Mouse (Mus musculus) fat pad, adult 2 months (tissue): Measurements from ENCODE around the gene Trpm4.
"Not testable (repeated sequence)": the region's sequence is repeated elsewhere in the genome, so short reads cannot be mapped to it uniquely, and the experiment has no call there.

ENCODE experiments used
- DNase-seq: peaks from one replicate; pipeline ENCODE4 v3.0.0-alpha.2; 2011; ENCODE audit warnings: low read depth, low spot score; ENCODE audit errors: extremely low read depth

Gene Trpm4

DNA sequence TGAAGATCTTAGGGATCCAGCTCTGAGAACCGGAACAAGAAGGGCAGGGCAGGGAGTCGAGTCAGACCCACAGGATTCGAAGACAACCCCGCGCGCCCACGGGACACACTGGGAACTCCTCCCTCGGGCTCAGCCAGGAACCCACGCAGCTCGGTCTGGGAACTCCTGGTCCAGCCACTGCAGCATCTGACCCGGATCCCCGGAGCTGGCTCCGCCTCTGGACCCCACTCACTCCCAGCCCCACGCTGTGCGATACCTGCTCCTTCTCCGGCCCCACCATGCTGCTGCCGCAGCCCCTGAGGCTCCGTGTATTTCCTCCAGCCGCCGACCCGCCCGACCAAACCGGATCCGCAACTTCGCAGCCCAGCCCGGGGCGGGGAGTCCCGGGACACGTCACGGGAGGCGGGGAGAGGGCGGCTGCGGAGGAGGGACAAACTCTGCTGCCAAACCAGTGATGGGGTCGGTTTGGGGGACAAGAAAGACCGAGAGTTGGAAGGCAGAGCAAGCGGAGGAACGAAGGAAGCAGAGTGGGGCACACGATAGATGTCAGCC, at the start of gene Trpm4:
Trpm4 (minus strand) TSS at position 350 of the 552 bp plus-strand sequence.
- no peak for DNase-seq

DNA sequence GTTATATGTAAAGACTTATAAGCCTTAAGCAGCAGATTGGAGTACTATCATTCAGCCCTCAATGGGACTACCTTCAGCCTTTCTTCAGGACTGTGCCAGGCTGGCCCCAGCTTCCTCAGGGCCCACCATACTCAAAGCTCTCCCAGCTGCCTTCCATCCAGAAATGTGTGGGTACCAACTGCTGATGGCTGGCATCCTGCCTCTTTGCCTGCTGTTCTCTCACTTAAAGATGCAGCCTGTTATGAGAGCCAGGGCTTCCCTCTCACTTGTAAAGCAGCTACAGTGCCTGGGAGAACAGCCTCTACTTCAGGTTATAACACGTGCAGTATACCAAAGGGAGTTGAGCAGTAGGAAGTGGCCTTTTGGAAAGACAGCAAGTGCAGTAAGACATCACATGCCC, 42.5 kb upstream of the Trpm4 start:
- no peak for DNase-seq

DNA sequence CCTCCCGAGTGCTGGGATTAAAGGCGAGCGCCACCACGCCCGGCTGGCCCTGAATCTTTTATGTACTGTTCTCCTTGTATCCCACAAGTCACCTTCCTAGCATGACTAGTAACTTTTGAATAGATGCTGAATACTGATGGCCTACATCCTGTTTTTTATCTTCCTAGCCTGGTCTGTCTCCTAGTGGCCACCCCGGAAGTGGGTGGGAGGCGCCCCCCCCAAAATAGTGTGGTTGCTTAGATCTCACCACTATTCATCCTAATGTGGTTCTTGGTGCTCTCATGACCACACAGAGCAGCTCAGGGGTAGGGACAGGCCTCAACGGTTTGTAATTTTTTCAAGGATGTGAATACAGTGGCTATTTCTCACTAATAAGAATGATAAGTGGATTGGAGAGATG, 41.0 kb upstream of the Trpm4 start:
- no peak for DNase-seq

DNA sequence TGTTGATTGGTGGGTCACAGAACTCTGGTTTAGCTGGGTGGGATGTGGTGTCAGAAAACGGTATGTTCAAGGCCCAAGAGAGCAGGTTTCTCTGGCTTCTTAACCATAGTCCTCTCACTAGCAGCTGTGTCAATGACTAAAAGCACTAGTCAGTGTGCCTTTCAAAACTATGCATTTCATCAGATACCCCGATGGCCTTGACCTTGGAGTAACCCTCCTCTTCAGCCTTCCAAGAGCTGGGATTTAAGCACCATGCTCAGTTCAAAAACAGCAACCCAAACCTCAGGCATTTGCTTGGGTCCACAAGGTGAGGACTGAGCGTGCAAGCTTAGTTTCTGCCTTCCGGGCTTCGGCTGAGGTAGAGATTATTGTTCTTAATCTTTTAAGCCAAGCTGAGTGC, 38.8 kb upstream of the Trpm4 start:
- DNase-seq = no peak

DNA sequence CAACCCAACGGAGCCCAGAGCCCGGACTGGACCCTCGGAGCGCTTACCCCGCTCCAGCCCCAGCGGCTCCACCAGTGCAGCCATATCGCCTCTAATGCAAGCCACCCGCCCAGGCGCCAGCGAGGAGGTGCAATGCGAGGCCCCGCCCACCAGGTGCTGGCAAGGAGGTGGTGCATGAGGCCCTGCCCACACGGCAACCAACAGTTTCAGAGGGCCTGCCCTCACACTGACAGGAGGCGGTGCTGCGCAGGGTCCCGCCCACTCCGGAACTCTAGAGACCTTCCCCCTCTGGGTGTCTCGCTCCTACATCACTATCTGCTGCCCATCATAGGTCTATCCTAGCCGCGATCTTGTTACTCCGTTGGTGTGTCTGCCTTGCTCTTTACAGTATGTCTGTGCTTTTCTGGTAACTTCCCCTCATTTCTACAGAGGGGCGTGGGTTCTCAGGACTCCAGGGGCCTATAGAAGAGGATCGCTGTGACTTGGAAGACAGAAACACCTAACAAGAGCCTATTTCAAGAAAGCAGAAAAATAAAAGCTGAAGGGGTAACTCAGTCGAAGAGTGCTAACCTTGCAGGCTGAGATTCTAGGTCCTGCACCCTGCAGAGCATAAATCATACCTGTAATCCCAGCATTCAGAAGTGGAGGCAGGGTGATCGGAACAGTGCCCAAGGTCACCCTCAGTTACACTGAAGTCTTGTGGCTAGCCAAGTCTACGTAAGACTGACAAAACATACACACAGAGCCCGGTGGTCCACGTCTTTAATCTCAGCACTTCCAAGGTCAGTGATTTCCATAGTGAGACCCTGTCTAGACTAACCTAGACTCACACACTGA, 37.1 kb upstream of the Trpm4 start, which contains the start of gene Lin7b:
Lin7b (minus strand) TSS at position 109 of the 837 bp plus-strand sequence.
- no peak for DNase-seq

DNA sequence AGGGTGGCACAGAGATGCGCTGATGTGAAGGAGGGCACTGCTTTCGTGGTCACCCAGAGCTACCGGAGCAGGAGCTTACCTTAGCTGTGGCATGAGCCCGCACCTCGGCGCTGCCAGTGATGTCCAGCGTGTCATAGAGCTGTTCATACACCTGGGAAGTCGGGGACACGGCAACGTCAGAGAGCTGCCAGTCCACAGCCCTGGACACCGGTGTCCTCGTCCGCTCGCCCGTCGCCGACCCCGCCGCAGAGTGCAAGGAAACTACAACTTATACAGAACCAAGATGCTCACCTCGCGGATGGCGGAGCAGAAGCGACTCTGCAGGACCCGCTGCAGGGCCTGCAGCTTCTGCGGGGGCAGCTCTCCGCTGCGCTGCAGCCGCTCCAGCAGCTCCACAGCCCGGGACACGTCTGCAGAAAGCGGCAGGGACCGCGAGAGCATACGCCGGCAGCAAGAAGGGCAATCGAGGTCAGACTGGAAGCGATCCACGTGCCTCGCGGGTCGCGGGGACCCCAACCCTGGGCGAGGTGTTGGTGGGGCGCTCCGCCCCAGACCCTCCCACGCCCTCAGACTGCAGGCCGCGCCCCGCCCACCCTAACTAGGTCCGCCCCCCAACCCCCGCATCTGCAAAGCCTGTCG, 36.4 kb upstream of the Trpm4 start:
- DNase-seq = no peak

DNA sequence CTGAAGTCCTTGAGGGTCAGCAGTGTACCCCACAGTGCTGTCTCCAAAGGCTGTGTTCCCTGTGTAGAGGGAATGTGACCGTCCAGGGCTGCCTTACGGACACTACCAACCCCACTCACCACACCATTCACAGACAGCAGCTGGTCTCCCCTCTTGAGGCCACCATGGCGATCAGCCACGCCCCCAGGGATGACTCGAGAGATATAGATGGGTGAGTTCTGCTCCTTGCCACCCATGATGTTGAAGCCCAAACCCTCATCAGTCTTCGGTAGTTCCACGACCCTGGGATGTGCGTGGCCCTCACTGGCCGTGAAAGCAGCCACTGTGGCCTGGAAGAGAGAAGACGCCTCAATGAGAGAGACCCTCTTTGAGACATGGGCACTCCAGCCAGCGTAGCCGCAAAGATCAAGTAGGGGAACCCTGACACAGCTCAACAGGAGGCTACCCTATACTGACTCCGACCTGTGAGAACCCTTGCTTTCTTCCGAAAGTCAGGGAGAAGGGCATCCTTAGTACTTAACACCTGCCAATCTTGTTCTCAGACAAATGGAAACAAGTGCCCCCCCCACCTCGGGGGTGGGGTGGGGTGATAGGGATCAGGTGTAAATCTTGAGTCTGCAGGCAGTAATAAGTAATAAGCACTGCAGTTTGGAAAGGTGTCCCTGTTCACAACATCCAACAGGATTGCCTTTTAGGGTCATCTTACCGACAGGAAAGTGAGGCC, 35.6 kb upstream of the Trpm4 start:
- no peak for DNase-seq

DNA sequence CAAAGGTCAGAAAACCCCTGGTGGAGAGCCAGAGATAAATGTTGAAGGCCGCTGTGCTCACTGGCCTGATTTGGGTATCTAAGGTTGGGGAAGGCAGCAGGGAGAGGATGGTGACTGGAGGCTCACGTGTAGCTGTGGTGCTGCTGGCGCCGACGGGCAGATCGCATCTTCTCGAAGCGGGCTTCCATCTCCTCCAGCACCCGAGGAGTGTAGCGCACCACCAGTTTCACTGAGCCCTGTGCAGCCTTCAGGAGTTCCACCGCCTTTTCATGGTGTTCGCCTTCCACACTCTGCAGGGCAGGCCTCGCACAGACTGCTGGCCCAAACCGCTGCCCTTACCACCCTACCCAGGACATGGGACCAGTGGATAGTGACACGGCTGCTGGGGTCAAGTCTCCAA, 34.6 kb upstream of the Trpm4 start:
- no peak for DNase-seq

DNA sequence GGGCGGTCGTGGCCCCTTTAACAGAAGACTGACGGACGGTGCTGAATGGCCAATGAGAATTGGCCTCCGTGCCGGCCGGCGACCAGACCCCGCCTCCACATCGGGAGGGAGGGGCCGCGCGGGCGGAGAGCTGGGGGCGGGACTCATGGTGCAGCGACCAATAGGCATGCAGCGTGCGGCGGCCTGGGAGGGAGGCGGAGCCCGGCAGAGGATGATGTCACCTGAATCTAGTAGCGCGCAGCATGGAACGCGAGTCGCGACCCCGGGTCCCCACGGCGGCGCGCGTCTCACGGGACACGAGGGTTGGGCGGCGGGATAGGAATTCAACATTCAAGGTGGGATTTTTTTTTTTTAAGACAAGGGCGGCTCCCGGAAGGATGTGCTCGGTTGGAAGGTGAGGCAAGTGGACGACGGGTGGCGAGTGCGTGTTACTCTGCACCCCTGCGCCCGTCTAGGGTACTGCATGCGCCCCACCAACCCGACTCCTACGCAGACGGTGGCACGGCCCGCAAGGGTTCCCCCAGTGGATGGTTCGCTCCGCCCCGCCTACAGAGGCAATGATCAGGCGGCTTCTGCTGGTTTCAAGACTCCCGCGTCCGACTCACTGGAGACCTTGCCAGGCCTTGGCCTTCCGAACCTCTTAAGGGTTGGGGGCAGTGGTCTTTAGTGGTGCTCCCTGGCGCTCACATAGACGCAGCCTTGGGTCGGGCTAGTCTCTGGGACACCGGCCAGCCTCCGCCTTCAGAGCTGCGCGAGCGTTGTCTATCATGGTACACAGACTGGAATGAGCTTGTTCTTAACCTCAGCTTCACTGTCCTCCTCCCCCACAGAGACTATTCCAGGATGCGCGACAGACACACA, 33.7 kb upstream of the Trpm4 start:
- no peak for DNase-seq

DNA sequence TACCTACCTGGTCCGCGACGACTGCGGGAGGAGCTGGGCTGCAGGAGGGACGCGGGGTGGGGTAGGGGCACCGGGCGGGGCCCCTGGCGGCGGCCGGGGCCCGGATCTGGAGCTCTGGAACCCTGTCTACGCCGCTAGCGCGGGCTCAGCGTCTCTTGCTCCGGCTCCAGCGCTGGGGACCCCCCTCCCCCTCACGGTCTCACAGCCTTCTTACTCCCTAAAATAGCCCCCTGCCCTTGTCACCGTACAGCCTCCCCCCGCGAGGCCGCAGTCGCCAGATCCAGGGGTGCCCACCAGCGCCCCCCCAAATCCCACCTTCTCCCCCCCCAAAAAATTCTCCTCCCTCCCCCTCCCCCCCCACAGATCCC, 33.1 kb upstream of the Trpm4 start, which contains the start of gene Ppfia3:
Ppfia3 (minus strand) TSS at position 368 of the 368 bp plus-strand sequence.
- no peak for DNase-seq

DNA sequence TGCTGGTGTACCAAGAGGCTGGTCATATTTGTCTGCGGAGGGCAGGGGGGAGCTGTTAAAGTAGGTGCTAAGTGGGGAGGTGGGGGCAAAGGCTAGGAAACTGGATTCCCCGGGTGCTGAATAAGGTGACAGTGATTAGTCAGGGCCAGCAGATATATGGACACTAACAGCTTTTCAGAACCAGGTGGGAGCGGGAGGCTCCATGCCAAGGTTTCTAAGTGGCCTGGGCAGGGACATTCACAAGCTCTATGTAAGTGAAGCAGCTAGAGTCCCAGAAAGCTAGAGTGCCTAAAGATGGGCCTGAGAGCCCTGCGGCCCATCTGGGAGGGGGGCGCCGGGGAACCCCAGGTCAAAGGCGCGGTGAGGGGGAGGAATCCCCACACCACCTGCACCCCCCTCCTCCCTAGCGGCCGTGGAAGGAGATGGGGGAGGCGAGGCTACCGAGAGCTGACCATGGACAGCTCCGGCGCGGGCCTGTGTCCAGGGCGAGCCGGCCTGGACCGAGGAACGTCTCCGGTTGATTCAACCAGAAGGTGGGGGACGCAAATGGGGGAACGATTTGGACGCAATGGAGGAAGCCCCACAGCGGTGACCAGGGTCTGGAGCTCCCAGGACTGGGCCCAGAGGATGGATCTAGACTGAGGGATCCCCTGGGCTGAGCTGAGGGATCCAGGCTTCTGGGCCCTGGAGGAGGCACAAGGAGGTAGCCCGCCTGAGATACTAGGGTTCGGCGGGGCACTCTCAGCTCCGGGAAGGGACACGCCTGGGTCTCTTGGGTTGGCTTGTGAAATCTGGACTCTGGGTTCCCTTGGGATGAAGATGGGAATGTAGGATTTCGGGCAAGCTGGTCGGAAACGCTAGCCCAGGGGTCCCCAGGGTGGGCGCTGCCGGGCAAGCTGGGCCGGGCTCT, 32.4 kb upstream of the Trpm4 start:
- no peak for DNase-seq

DNA sequence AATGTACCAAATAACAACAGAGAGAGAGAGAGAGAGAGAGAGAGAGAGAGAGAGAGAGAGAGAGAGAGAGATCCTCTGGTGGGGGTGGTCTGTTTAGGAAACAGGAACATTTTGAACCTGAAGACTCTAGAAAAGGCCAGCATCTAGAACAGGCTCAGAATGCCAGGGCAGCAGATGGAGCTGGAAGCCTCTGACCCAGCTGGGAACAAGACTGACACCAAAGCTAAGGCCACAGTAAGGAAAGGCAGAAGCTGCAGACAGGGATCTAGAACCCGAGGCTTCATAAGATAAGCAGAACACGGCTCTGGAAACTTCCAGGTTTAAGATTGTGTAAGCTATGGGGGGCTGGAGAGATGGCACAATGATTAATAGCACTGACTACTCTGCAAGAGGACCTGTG, 30.4 kb upstream of the Trpm4 start:
- no peak for DNase-seq

DNA sequence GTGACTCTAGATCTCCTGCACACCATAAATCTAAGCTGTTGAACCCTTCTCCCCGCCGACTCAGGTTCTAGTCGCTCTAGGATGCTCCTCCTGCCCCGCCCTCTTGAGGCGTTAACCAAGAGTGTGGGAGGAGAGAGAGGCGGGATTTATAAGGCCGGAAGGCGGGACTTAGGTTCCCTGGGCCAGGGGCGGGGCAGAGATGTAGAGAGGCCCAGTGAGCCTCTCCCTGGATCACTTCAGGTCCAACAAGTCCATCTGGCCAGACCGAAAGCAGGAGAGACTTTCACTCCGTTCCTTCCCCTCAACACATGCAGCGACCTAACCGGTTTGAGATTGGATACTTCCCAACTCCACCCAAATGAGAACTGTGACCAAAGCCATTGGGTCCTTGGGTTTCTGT, 29.2 kb upstream of the Trpm4 start:
- DNase-seq = peak; percentile 59

DNA sequence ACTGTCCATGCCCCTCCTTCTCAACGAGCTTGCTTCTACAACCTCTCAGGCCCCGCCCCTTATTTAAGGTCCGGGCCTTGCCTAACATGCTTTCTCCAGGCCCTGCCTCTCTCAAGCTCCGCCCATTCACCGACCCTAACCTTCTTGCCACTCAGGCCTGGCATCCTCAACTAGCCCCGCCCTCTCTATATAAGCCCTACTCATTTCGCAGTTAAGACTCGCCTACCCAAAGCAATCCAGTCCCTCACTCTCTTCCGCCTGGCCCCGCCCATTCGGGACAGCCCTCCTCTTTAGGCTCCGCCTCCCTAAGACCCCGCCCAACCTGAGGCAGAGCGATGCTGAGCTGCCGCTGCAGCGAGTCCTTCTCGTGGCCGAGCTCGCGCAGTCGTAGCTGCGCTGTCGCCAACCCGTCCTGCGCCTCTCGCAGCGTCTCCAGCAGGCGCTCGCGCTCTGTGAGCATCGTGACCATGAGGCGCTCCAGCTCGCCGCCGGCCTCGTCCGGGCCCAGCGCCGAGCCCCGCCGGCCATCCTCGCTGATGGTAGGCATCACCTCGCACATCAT, 27.7 kb upstream of the Trpm4 start:
- DNase-seq = no peak

DNA sequence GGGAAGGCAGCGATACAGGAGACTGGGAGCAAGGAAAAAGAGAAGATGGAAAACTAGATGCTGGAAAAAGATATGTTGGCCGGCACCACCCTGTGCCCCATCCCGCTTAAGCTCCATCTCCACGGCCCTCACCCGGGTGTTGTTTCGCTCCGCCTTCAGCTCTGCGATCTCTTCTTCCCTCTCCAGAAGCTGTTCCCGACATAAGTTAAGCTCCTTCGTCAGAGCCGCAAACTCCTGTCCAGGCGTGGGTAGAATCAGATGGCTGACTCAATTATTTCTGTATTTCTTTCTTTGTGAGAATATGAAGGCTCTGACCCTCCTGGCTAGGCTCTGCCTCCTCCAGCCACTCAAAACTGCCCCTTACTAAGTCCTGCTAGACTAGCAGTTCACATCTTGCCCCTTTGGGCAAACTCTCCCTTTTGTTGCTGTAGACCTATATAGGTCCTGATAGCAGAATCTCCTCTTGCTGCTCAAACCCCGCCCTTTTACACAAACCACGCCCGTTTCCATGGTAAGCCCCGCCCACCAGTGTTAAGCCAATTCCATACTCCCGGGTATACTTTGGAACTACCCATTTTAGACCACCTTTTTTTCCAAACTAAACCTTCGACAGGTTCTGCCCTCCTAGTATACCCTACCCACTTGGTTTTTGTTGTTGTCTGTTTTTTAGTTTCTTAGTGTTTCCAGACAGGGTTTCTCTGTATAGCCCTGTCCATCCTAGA, 27.0 kb upstream of the Trpm4 start:
- DNase-seq = no peak

DNA sequence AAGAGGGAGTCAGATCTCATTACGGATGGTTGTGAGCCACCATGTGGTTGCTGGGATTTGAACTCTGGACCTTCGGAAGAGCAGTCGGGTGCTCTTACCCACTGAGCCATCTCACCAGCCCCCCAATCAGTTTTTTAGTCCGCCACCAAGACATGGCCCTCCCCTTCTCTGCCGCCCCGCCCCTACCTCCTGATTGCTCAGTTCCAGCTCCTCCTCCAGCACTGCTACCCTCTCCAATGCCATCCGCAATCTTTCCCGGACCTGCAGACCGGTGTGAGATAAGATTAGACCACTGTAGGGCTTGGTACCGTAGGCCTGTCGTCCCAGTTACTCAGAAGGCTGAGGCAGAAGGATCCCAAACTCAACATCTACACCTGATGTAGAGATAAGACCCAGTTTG, 25.5 kb upstream of the Trpm4 start:
- not testable (repeated sequence) for DNase-seq

DNA sequence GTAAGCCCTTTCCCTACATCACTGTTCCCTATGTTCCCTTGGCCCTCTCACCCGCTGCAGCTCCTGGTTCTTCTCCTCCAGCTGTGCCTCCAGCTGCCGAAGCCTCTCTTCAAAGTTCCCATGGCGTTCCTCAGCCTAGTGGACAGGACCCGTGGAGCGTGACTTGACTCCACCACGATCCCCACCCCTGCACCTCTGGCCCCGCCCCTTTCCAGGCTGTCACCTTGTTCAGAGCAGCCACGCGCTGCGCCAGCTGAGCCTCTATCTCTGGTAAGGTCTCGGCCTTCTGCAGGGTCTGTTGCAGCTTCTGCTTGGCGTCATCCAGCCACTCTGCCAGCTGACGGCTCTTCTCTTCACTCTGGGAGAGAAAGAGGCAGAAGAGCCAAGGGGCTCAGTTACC, 22.5 kb upstream of the Trpm4 start:
- DNase-seq = no peak

DNA sequence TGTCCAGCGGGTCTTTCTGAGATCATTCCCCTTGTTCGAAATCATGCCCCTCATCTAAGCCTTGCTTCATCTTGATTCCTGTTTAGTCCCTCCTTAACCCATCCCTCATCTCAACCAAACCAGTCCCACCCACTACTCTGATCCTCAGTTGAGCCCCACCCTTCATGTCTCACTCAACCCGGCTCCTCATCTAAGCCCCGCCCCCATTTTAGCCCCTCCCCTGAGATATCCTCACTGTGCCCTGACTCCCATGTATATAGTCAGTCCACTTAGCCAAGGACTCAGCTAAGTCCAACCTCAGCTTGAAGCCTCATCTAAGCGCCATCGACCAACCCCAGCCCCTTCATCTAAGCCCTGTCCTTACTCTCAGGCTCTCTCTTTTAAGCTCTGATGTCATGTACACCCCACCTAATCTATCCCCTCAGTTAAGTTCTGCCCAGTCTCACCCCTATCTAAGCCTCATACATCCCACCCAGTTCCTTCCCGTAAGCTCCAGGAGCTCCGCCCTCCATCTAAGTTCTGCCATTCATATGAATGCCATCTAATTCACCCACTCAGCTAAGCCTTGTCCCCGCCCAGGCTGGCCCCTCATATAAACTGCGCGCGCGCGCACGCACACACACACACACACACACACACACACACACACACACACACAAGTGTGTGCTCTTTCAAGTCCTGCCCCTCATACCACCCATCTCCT, 21.9 kb upstream of the Trpm4 start:
- DNase-seq = no peak
